Mouse (Mus musculus) layer of hippocampus, postnatal 25 days (tissue): ENCODE results near the gene Gm17174. TPM values are rescaled to one million over a fixed set of nuclear protein-coding genes. Genes with fewer than 3 reads are reported as not detected.
A peak's percentile ranks its signal among the peaks of the same experiment; 100 is the strongest.
"Not testable (repeated sequence)": the region's sequence is repeated elsewhere in the genome, so short reads cannot be mapped to it uniquely, and the experiment has no call there.

Source experiments
- DNase-seq, 2 experiments: peaks; one replicate each; pipeline ENCODE4 v3.0.0; 2022; ENCODE audit warnings: mixed read lengths in 2 of 2, low spot score in 1 of 2; ENCODE audit errors: extremely low spot score in 1 of 2
- total RNA-seq, 2 experiments: library from RNA; stranded (reverse); gene quantifications; 2 replicates each; pipeline ENCODE4 v1.2.3; 2021

The Gm17174 gene
- total RNA-seq, result not detected

DNA sequence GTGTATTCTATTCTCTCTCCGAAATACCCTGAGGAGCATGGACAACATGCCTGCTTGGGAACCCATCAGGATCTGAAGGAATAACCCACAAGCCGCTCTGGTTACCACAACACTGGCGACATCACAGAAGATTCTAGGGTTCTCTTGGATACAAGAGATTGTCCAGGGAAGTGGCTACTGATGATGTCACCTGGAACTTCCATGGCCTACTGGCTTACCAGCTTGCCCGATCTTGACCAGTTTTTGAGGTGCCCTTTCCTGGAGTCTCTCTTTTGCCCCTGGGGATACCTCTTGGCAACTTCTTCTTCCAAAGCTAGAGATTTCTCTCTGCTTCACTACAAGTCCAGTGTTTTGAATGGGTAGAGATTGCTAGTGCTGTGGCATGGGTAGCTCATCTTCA is at the start of gene Gm17174:
Gene Gm17174, minus strand, starts transcription at position 101 of the 400 bp plus-strand sequence.
- DNase-seq, result not testable (repeated sequence)

DNA sequence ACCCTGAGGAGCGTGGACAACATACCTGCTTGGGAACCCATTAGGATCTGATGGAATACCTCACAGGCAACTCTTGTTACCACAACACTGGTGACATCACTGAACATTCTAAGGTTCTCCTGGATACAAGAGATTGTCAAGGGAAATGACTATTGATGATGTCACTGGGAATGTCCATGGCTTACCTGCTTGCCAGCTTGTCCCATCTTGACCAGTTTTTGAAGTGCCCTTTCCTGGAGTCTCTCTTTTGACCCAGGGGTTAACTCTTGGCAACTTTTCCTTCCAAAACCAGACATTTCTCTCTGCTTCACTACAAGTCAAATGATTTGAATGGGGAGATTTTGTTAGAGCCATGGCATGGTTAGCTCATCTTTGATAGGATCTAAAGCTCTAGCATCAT is 43.6 kb upstream of the Gm17174 start, which contains the start of gene Gm4181:
Gene Gm4181, minus strand, starts transcription at position 101 of the 400 bp plus-strand sequence.
- DNase-seq, result not testable (repeated sequence)

DNA sequence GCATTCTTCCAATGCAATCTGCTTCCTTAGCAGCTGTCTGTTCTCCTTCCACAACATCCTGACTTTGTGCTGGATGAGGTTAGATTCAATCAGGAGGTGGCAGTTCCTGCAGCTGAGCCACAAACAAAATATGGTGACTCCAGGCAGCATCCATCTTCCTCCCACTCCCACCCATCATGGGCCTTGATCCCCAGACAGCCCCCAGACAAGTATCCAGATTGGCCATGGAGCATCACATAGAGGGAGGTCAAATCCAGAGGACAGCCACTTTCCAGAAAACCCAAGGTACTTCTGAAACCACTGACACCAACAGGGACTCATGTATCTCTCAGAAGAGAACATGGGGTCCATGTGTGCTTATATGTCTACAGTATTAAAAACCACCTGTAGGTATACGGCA is 40.5 kb upstream of the Gm17174 start:
- peak; percentile 4 to 13 for DNase-seq

DNA sequence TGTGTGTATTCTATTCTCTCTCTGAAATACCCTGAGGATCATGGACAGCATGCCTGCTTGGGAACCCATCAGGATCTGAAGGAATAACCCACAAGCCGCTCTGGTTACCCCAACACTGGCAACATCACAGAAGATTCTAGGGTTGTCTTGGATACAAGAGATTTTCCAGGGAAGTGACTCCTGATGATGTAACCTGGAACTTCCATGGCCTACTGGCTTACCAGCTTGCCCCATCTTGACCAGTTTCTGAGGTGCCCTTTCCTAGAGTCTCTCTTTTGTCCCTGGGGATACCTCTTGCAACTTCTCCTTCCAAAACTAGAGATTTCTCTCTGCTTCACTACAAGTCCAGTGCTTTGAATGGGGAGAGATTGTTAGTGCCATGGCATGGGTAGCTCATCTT is 19.3 kb upstream of the Gm17174 start, which contains the start of gene Gm17078:
Gene Gm17078, minus strand, starts transcription at position 101 of the 400 bp plus-strand sequence.
- DNase-seq, result no peak

DNA sequence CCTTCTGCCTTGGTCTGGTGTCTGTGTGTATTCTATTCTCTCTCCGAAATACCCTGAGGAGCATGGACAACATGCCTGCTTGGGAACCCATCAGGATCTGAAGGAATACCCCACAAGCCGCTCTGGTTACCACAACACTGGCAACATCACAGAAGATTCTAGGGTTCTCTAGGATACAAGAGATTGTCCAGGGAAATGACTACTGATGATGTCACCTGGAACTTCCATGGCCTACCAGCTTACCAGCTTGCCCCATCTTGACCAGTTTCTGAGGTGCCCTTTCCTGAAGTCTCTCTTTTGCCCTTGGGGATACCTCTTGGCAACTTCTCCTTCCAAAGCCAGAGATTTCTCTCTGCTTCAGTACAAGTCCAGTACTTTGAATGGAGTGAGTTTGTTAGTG is 18.0 kb downstream of the Gm17174 start, which contains the start of gene Gm17175:
Gene Gm17175, minus strand, starts transcription at position 101 of the 400 bp plus-strand sequence.
- not testable (repeated sequence) for DNase-seq

DNA sequence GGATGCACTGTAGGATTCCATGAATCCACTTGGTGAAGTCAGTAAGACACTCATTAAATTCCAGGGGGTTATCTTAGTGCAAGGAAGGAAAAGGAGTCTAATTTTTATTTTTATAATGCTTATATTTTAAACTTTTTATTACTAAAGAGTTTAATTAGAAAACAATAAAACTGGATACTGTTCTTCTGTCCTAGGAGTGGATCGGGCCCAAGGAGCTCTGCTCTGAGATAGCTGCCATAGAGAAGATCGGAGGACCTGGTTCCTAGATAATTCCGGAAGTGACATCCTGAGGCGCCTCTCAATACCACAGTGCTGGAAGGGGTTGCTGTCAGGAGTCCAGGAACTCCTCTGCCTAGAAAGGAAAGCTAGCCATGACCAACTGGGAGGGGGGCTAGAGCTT is 39.4 kb downstream of the Gm17174 start, which contains the start of gene Gm5622:
Gene Gm5622, plus strand, starts transcription at position 301 of the 400 bp plus-strand sequence.
- DNase-seq, result no peak

Other genes starting within 250 kb of the Gm17174 start
- gene Gm7247, start 230.4 kb downstream of the Gm17174 start, total RNA-seq, result not detected
- gene Vmn2r88, start 181.3 kb downstream of the Gm17174 start, total RNA-seq, result not detected
- gene Vmn2r89, start 140.3 kb downstream of the Gm17174 start, total RNA-seq, result not detected
- not detected for gene Gm5622, start 39.3 kb downstream of the Gm17174 start, total RNA-seq
- gene Gm17175, start 18.1 kb downstream of the Gm17174 start, total RNA-seq, result not detected
- not detected for gene Gm17078, start 19.2 kb upstream of the Gm17174 start, total RNA-seq
- gene Gm4181, start 43.5 kb upstream of the Gm17174 start, total RNA-seq, result not detected
- not detected for gene Gm17079, start 103.3 kb upstream of the Gm17174 start, total RNA-seq
- not detected for gene Gm5800, start 125.0 kb upstream of the Gm17174 start, total RNA-seq
- gene Ang4, start 181.5 kb upstream of the Gm17174 start, total RNA-seq, result not detected
- gene AY358078, start 207.9 kb upstream of the Gm17174 start, total RNA-seq, result not detected